Mouse (Mus musculus) B cell, adult 2 months (primary cell): ENCODE results near the gene Kyat1.
"Not testable (repeated sequence)": the region's sequence is repeated elsewhere in the genome, so short reads cannot be mapped to it uniquely, and the experiment has no call there.

Source experiments
- DNase-seq, 2 experiments: peaks; one replicate each; pipeline ENCODE4 v3.0.0; 2022

The Kyat1 gene

DNA sequence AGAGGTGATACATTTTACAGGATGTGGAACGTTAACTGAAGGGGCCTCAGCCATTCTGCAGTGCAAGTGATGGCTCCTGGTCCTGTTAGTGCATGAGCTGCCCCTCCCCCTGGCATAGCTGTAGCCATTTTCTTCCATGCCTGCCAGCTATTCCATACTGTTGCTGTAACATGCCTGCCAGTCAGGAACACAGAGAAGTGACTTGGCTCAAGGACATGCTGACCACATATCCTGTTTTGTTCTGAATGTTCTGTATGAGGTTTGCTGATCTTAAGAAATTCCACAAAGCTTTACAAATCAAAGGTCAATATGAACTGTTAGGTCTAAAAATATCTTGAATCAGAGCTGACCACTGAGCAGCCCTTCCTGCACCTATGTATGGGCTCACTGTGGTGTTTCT lies 7.3 kb upstream of the Kyat1 start:
- no peak for DNase-seq

DNA sequence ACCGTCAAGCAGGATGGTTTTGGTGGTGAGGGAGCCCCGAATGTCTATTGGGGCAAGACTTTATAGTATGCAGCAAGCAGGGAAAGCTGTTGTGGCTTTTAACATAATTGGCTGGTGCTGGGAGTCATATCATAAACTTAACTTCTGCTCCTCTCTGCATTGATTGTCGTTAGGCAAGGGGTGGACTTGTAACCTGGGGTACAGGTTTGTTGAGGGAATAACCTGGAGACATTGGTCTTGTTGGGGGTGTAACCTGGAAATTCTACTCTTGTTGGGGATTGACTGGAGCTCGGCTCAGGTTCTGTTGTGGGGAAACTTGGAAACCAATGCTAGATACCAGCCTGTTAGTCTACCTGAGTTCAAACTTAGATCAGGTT lies 6.5 kb upstream of the Kyat1 start:
- no peak for DNase-seq

DNA sequence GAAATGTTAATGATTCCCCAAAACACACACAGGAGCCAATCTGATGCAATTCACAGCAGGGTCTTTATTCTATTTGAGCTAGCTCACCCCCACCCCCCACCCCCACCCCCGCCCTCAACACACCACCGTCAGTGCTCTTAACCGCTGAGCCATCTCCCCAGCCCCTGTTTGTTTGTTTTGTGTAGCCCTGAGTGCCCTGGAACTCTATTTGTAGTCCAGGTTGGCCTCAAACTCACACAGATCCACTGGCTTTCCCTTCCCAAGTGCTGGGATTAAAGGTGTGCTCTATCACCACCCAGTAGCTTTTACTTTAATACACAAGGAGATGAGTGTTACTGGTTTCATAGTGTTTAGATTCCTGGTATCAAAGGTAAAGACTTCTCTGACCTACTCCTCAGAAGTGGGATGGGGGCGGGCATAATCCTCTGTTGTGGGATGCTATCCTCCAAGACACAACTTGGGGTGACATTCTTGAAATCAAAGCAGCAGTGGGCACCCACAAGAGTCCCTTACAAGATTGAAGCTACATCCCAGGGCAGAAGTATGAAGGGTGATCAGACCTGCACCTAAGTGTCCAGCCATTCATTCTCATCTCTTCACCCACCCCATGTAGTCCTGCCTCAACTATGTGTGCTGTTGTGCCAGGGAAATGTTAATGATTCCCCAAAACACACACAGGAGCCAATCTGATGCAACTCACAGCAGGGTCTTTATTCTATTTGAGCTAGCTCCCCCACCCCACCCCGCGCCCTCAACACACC lies 5.9 kb upstream of the Kyat1 start:
- no peak for DNase-seq

DNA sequence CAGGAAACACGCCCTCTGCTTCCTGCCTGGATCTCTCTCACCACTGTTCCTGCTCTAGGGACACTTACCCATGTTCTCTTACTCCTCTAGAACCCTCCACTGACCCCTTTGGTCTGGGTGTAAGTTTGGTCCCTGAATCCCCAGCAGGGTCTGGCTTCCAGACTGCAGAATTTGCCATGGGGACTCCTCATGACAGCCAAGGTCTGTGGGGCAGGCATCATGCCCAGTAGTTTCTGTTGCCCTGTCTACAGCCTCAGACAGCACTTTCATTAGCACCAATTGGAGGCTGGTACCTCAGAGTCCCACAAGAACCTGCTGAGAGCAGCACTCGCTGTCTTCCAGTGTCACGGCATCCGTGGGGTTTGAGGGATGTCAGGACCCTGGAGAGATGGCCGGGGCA lies 2.2 kb upstream of the Kyat1 start:
- DNase-seq: no peak

DNA sequence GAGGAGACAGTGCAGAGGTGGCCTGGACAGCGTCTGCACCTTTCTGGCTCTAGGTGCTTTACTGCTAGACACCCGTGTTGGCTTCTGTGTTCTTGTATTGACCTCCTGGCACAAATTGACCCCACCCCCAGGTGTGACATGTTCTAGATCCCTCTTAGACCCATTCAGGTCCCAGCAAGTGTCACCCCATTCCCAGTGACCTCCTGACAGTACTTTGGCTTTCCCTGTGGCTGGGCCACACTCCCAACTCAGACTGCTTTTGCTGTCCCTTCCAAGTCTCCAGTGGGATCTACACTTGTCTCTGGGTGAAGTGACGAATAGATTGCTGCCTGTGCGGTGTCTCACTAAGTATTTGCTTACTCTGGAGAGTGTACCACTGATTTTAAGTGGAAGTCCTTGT lies 1.8 kb upstream of the Kyat1 start:
- DNase-seq: no peak

DNA sequence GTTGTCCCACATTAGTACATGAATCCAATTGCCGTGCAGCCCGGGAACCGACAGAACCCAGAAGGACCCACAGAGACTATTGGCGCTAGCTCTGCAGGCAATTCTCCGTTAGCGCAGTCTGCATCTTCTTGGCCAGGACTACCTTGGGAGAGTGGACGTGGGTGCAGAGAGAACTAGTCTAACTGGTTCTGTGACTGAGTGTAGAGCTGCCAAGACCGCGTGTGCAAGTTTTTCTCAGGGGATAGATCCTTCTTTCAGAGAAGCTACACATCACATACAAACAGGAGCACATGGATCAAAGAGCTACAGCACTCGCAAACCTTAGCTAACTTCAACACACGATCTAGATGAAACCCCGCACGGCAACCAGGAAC lies 405 bp downstream of the Kyat1 start:
- DNase-seq: no peak

DNA sequence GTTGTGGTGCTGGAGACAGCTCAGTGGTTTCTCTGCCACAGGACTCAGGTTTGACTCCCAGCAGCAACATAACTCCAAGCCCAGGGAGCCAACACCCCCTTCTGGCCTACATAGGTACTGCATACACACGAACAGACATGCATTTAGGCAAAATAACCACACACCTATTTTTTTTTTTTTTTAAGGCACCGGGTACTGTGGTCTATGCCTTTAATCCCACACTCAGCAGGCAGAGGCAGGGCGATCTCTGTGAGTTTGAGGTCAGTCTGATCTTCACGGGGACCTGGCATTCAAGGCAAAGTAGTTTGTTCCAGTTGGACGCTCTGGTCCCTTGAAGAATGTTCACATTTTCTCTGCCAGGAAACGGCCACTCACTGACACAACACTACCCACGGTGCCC lies 2.2 kb downstream of the Kyat1 start:
- DNase-seq: peak; percentile 67 to 73

DNA sequence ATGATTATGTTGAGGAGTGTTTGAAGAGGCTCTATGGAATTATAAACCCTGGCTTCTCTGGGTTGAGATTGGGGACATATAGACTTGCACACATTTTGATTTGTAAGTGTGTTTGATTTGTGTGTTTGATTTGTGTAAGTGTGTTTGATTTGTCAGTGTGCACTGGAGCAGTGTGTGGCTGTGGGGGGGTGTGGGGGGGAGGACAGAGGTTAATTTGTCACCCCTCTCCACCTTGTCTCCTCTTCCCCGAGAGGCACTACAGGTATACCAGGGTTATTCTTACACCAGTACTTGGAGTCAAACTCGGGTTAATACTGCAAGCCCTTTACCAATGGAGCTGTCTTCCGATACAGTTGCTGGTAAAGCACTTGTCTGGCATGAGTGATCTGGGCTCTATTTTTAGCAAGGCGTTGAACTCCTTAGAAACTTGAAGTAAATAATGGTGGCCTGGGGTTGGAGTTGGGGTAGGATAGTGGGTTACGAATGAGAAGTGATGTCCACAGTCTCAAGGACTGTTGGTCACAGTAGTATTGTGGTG lies 5.2 kb downstream of the Kyat1 start:
- DNase-seq: no peak

DNA sequence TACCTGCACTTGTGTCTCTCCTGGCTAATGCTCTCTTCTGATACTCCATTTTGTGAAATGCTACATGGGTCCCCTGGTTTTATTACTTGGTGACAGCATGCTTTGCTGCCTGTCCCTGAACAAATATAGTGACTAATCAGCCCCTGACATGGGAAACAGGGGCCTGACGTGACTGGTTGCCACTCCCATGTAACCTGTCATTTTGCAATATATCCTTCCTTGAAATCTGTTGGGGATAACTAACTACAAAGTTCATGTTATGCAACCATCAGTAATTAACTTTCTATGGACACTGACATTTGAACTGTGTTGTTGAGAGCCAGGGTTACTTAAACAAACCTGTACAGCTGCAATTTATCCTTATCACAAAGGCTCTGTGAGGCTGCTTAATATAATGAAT lies 5.7 kb downstream of the Kyat1 start:
- DNase-seq: no peak

DNA sequence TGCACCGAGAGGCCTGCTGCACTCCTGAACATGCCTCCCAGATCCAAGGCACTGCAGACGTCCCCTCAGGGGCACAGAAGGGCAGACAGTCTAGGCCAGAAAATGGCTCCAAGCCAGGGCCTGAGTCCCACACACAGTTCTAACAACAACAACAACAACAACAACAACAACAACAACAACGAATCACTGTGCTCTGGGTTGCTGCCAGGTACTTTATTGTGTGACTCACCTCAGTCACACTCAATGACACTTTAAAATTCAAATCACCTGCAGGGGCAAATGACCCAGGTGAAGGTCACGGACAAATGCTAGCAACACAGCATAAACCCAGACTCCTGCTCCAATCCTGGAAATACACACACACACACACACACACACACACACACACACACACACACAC lies 7.6 kb downstream of the Kyat1 start:
- DNase-seq: no peak

DNA sequence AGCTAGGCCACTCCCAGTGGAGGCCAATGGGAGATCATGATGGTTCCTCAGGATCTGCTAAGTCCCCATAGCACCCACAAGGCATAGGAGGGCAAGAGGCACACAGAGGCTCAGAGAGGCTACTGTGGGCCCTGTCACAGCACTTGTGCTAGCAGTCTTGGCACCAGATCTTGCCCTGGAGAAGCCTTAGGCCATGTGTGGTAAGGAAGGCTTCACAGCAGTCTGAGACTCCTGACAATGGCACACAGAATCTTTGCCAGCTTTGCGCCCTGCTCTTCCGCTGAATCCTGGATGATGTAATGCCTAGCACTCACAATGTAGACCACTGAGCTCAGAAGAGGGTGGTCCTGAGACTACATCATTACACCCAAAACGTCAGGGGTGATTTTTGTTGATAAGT lies 11.0 kb downstream of the Kyat1 start:
- no peak for DNase-seq

DNA sequence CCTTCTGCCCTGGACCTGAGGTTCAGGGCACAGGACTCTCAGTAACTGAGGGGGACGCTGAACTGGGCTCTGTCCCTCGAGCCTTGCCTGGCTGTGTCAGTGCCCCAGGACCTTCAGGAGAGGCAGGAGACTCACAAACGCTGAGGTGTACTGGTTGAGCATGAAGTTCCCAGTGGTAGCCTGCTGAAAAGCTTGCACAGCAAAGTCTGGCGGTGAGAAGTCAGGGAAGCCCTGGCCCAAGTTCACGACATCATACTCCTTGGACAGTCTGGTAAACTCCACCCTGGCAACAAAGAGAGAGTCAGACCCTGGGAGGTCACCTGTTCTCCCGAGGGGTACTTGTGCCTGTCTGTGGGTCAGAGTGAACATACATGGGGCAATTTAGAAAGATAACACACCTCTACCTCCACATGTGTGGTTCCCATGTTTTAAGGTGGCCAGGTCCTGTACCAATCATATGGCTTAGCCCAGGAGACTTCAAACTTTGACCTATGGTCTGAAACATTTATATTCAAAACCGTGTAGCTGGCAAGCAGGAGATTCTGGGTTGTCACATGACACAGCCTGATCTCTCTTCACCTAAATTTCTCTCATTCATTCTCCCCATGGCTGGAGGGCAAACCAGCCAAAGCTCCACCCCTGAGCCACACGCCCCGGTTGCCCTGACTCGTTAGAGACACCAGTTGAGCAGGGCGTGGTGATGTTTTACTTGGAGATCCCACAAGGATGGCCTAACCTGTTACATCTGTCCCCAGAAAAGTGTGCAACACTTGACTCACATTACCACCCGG lies 13.7 kb downstream of the Kyat1 start:
- no peak for DNase-seq

DNA sequence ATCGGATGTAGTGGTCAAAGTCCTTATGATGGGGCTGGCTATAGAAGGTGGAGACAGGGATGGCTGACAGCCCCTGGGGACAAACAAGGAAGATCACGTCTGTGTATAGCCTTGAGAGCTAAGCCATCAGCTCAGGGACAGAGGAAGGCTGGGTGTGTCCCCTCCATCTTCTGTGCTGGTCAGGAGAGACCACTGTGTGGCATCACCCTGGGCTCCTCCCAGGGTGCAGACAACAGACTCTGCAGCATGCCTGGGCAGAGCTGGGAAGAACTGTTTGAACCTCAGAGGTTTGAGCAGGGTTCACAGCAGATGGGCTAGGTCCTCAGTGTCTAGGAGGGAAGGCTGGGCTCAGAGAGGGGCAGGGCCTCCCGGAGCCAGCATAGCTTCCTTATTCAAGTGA lies 20.0 kb downstream of the Kyat1 start:
- DNase-seq: no peak

DNA sequence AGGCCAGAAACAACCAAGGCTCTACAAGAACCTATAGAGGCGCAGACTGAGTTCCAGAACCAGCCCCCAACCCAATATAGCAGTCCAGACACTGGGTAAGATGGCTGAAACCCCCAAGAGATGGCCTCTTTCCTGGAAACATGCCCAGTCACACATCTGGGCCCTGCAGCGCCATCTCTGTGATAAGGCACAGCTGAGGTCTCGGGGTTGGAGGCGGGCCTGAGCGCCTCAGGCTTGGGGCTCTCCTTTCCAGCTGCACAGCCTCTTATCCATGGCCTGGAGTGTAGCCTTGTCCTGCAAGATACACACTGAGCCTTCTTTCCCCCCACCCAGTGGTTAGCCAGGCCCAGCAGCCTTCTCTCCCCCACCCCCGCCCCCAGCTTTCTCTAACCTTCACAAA lies 20.4 kb downstream of the Kyat1 start:
- DNase-seq: no peak

DNA sequence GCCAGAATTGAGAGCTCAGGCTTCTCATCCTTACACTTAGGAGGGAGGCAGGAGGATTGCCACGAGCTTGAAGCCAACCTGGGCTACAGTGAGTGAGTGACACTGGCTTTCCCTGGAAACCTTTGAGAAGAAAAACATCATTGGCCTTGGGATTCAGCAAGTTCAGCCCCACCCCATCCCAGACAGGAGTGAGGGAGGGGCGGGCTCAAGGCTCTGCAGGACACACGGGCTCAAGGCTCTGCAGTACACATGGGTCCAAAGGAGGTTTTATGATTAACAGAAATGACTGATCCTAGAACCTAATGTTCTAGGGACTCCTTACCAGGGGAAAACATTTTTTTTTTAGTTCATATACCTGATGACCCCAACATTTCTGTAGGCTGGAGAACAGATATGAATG lies 21.9 kb downstream of the Kyat1 start:
- DNase-seq: no peak

DNA sequence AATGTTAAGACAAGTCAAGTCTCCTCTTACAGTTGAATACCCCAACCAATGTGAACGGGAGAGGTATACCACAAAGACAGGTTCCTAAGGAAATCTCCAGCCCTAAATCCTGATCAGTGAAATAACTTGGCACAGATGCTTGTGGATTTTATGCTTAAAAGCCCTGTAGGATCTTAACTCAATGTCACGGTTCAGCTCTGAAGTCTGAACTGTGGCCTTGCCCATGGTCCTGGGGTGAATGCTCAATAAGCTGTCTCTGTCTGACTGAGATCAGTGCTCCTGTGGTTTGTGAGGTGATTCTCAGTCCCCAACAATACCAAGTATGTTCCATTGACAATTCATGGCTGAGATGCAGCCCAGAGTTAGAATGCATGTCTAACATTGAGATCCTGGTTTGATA lies 23.2 kb downstream of the Kyat1 start:
- no peak for DNase-seq

DNA sequence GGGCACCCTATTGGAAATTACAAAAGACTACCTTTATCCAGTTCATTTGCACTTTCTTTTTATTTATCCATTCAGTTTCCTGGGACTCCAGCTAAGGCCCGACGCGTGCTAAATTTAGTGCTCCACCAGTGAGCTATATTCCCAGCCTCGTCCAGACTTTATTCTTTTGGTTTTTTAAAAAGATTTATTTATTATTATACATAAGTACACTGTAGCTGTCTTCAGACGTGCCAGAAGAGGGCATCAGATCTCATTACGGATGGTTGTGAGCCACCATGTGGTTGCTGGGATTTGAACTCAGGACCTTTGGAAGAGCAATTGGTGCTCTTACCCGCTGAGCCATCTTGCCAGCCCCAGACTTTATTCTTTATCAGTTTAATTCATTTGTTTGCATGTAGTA lies 26.9 kb downstream of the Kyat1 start:
- not testable (repeated sequence) for DNase-seq

DNA sequence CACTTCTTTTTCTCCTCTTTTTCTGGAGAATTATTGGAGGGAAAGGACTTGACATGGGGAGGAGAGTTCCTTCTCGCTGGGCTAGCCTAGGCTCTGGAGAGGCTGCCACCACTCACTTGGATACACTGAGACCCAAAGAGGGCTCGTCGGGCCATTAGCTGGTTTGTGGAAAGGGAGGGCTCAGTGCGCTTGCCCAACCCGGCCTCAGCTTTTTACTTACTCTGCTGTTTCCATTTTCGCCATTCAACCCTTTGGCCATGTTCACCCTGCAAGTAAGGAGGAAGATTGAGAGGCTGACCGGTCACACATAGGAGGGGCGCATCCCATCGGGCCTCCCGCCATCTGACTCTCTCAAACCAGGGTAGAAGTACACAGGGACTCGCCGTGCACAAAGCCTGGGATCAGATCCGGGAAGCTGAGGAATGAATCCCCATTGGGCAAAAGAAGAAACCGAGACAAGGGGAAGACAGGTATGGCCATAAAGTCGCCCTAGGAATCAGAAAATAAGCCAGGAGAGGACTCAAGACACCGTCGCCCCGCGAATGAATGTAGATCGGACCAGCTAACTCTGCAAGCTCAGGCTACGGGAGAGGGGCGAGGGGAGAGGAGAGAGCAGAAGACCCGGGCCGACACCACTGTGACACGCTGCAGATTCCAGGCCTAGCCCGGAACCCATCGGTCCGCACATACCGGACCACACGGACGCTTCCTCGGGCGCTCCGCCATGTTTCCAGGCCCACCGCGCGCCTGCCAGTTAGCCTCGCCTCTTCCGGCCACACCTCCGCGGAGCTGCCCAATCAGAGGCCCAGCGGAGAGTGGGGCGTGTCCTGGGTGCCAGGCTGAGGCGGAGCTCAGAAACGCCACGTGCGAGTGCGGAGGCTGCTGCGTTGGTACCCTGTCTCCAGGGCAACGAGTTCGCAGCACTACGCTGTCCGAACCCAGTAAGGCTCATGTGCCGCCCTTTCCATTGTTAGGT lies 27.7 kb downstream of the Kyat1 start, which contains the start of gene Spout1:
Gene Spout1, minus strand, starts transcription at position 760 of the 976 bp plus-strand sequence.
- peak; percentile 97 to 98 for DNase-seq

DNA sequence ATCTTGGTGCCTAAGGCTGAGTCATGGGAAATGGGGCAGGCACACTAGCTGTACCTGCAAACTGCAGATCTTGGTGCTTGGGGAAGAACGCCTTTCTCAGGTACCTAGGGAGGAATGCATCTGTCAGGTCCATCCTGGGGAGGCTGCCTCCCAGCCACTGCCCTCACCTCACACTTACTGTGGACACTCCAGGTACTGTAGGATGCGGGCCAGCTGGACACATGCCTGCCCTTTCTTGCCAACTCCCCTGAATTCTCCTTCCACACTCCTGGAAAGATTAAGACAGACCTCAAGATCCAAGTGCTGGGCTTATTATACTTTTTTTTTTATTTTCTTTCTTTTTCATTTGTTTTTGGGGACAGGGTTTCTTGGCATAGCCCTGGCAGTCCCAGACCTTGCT lies 29.1 kb downstream of the Kyat1 start:
- DNase-seq: no peak

DNA sequence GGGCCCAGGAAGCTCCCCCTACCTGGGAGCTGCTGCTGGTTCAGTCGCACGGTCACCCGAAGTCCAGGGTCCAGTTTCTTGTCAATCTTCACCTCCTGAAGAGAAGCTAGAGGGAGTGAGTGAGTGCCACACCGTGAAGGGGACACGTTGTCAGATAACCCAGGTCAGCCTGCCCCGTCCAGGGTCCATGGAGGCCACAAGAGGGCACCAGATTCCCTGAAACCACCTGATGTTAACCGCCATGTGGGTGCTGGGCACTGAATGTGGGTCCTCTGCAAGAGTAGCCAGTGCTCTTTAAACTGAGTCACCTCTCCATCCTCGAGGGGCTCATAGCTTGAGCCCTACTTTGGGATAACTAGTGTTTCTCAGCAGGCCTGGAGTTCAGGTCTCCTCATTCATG lies 29.8 kb downstream of the Kyat1 start:
- DNase-seq: peak; percentile 14 to 18

DNA sequence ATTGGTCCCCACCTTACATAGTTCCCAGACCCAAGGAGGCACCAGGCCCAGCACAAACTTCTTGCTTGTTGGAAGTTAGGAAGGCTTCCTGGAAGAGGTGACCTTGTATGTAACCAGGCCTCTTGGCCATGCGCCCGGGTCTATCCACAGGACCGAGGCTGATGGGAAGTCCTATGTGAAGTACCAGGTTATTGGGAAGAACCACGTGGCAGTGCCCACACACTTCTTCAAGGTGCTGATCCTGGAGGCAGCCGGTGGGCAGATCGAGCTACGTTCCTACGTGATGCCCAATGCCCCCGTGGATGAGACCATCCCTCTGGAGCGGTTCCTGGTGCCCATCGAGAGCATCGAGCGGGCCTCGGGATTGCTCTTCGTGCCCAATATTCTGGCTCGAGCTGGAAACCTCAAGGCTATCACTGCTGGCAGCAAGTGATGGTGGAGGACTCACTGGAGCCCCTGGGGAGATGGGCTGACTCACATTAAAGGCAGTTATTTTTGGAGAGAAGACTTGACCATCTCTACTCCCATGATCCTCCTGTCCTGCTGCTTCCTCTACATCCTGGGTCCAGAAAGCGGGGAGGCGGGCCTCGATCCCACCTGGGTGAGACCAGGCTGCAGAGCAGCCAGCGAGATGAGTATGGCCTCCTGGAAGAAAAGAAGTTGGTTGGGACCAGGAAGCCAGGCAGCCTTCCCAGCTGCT lies 32.0 kb downstream of the Kyat1 start:
- no peak for DNase-seq

DNA sequence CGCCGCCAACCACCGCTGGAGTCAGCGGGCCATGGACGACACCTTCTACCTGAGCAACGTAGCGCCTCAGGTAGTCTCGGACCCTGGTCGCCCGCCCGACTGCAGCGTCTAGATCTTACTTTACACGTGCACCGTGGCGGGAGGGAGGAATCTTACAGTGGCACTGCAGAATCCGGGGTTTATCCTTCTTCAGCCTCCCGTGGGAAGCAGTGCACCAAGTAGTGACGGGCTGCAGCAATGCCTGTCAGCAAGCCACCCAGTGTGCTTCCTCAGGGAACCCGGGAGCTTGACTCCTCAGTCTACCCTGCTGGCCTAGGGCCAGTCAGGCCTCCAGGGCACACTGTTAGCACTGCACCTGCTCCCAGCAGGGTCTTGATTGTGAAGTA lies 33.7 kb downstream of the Kyat1 start:
- no peak for DNase-seq
